Mouse (Mus musculus) kidney, postnatal 25 days (tissue): ENCODE data around the gene Galnt18.

Experiments
- DNase-seq, 2 experiments: peaks; one replicate each; pipeline ENCODE4 v3.0.0; 2021; ENCODE audit warnings: mixed read lengths in 2 of 2

Galnt18 gene

GRCm38 (mm10) chr7:111456007-111456406, 323.8 kb downstream of the Galnt18 start:
- no peak for DNase-seq

DNA sequence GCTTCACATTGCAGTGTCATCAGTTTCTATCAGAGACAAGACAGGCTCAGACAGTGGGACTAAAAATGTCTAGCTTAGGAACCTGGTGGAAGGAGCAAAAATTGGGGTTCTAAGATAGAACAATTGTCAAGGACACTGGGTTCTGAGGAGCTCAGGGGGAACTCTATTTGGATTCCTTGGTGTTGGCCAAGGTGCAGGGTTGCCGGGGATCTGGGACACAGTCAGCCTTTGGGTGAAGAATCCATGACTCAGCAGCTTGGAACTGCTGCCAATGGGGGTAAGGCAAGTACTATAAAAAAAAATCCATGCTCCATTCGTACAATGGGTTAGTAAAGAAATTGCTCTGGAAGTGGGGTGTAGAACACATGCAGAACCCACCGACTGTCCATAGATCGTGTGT, 324.2 kb downstream of the Galnt18 start:
- no peak for DNase-seq

DNA sequence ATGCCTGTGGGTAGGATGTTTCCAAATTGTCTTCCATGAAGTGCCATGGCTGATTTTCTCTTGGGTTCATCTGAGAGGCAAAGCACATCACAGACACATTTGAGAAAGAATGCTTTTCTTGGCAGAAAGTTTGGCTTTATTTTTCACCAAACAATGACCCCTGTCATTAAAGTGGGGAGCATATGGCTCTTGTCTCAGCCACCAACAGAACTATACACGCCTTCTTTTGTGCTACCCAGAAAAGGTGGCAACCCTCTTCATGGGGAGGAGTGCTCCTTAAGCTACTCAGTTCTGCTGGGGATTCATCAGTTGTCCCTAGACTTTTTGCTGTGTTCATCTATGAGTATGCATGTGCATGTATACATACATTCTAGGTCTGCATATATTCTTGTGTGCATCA, 327.8 kb downstream of the Galnt18 start:
- DNase-seq, result no peak

- DNase-seq, result no peak
These were observed 329.3 kb downstream of the Galnt18 start for GRCm38 (mm10) chr7:111450286-111451095.

DNA sequence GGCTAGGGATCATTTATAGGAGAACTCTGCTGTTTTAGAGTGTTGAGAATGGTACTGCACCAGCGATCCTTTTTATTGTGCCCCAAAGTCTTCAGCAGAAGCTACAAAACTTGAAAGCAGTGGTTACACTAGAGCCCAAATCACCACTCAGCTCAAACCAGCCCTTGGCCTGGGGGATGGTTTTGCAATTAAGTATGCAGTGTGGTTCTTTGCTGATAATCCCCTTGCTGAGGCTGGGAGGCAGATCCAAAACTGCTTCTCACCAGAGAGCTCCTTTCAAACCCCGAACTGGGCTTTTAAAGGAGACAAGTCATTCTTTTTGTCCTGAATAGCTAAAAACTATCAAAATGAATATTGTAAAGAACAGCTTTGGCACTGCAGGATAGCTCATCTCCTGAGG, 346.6 kb downstream of the Galnt18 start:
- no peak for DNase-seq

DNA sequence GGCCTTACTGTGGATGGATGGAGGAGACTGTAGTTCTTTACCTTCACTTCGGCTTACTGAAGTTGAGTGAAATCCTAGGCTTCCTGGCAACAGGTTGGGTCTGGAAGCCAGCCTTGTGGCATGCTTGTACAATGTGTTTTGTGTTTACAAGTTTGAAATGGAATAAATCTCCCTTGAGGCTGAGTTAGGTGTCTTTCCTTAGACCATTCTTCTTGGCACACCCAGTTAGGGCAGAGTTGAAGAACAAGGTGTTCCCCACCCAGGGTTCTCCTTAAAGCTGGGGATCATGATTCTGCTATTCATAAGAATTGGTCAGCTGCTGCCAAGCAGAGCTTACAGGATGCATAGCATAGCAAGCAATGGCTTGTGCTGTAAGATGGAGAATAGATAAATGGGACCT, 352.4 kb downstream of the Galnt18 start:
- DNase-seq, result no peak
